Mouse (Mus musculus) ES-Bruce4 (cell line): Measurements from ENCODE around the gene Opa3.

Experiments used
- CTCF ChIP-seq: IDR thresholded peaks from one replicate; pipeline ENCODE4 v1.8.1; 2011; ENCODE audit warnings: low read depth, low read length
- EP300 ChIP-seq: IDR thresholded peaks from 2 replicates; pipeline ENCODE4 v1.6.1; 2011; ENCODE audit warnings: low read depth, low read length; ENCODE audit not compliant: insufficient read depth
- POLR2A ChIP-seq: IDR thresholded peaks from one replicate; pipeline ENCODE4 v1.8.1; 2011; ENCODE audit warnings: low read length; ENCODE audit not compliant: insufficient read depth

GRCm38 (mm10) chr7:19211041-19211675 lies 17.0 kb upstream of the Opa3 start:
- TF ChIP-seq POLR2A = no peak
- TF ChIP-seq EP300 = no peak
- no peak for TF ChIP-seq CTCF
